Mouse (Mus musculus) neutrophil, adult 83 days (primary cell): ENCODE results near the gene Gm10670. TPM values are rescaled to one million over a fixed set of nuclear protein-coding genes. Genes with fewer than 3 reads are reported as not detected.

Experiments
- total RNA-seq, 2 experiments: library from RNA; stranded (reverse); gene quantifications; one replicate each; pipeline ENCODE4 v1.2.4; 2023

Gm10670 gene
- not detected for total RNA-seq

DNA sequence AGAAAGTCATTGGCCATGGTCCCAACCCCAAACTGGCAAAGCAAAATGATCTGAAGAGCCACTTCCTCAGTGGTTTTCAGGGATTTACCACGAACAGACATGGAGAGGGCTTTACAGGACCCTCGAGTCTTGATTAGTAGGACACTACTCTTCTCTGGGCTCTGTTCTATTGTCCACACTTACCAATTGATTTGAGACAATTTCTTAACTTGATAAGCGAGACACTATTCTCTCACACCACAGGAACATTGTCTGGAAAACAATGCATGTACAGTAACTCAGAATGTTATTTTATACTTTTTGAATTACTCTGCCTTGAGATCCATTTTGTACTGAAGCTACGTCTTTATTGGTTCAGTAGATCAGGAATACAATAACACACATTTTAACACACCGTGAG lies at the start of gene Gm10670:
Gene Gm10670, minus strand, starts transcription at position 101 of the 400 bp plus-strand sequence.

DNA sequence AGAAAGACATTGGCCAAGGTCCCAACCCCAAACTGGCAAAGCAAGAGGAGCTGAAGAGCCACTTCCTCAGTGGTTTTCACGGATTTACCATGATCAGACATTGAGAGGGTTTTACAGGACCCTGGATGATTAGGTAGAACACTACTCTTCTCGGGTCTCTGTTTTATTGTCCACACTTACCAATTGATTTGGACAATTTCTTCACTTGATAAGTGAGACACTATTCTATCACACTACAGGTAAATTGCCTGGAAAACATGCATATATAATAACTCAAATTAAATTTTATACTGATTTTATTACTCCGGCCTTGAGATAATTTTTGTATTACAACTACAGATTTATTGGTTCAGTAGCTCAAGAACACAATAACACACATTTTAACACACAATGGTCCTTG lies 35.7 kb upstream of the Gm10670 start, which contains the start of gene Vmn1r103:
Gene Vmn1r103, minus strand, starts transcription at position 101 of the 400 bp plus-strand sequence.

DNA sequence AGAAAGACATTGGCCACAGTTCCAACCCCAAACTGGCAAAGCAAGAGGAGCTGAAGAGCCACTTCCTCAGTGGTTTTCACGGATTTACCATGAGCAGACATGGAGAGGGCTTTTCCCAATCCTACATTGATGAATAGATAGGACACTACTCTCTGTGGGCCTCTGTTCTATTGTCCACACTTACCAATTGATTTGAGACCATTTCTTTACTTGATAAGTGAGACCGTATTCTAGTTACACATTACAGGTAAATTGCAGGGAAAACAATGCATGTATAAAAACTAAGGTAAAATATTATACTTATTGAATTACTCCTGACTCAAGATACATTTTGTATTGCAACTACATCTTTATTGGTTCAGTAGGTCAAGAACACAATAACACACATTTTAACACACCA lies 32.2 kb downstream of the Gm10670 start, which contains the start of gene Vmn1r101:
Gene Vmn1r101, minus strand, starts transcription at position 101 of the 400 bp plus-strand sequence.

Other genes starting within 250 kb of the Gm10670 start
- not detected for gene Gm4498, start 241.1 kb downstream of the Gm10670 start, total RNA-seq
- not detected for gene Gm5890, start 212.1 kb downstream of the Gm10670 start, total RNA-seq
- not detected for gene Gm4133, start 140.9 kb downstream of the Gm10670 start, total RNA-seq
- not detected for gene Gm5728, start 99.5 kb downstream of the Gm10670 start, total RNA-seq
- gene Vmn1r100, start 57.0 kb downstream of the Gm10670 start, total RNA-seq, result not detected
- gene Vmn1r101, start 32.3 kb downstream of the Gm10670 start, total RNA-seq, result not detected
- gene Vmn1r103, start 35.6 kb upstream of the Gm10670 start, total RNA-seq, result not detected
- gene Vmn1r104, start 58.9 kb upstream of the Gm10670 start, total RNA-seq, result not detected
- not detected for gene Gm5726, start 70.8 kb upstream of the Gm10670 start, total RNA-seq
- not detected for gene Gm4141, start 101.3 kb upstream of the Gm10670 start, total RNA-seq
- gene Gm4513, start 124.1 kb upstream of the Gm10670 start, total RNA-seq, result not detected
- gene Vmn1r107, start 194.0 kb upstream of the Gm10670 start, total RNA-seq, result not detected
- gene Vmn1r111, start 228.3 kb upstream of the Gm10670 start, total RNA-seq, result not detected